Mouse (Mus musculus): ENCODE results near the gene Carm1. TPM values are rescaled to one million over a fixed set of nuclear protein-coding genes. Genes with fewer than 3 reads are reported as not detected.

Carm1 gene
- polyA plus RNA-seq, 1 experiment from 2014 or later: 60.3 TPM

DNA sequence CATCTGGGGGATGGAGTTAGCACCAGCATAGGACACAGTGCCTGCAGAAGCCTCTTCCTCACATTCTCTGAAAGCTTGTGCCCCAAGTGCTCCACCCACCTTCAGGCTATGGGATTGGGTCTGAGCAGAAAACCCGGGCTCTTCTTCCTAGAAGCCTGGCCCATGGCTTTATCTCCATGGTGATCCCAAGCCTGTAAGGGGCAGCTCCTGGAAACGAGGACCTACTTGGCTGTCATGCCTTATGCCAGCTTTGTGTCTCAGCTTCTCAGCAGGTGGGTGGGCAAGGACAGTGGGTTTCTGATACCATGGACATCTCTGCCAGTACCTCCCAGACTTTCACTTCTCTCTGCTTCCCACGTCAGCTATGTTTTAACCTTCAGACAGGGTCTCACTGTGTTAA lies 31.5 kb downstream of the Carm1 start:
- Histone ChIP-seq H3K27me3 (ENCODE audit: control insufficient read depth, insufficient read depth, low read length) (no peaks in the 10 kb centered on the region), H3K9ac (ENCODE audit: low read depth, low read length) (no peak overlapping the region), H3K27ac (ENCODE audit: low read depth, low read length) (no peak overlapping the region), H3K4me3 (ENCODE audit: low read length) (no peak overlapping the region), H3K4me1 (ENCODE audit: control insufficient read depth, insufficient read depth, low read length) (no peaks in the 10 kb centered on the region), H3K9me3 (ENCODE audit: control insufficient read depth, low read length) (no peaks in the 10 kb centered on the region), H3K36me3 (ENCODE audit: control insufficient read depth, insufficient read depth, low read length) (peaks cover 96% of the 10 kb centered on the region), H3K4me2 (replicated peaks; ENCODE audit: low read depth, low read length) (no peak overlapping the region)
- no peak for ATAC-seq (ENCODE audit: low FRiP score, low TSS enrichment)
- 86% methylated on average over 3 of the region's 3 CpGs for WGBS

DNA sequence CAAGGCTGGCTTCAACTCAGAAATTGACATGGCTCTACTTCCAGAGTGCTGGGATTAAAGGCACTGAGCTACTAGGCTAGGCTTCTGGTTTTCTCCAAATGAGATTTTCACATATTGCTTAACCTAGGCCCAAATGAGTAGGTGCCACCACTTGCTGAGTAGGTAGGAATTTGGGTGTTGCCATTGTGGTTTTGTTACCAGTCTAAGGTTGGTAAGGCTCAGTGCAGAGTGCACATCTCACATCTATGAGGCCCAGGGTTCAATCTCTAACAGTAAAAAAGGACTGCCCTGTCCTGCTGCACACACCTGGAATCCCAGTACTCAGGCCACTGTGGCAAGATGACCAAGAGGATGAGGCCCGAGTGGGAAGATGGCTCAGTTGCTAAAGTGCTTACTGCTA lies 38.7 kb downstream of the Carm1 start:
- no peak overlapping the region for H3K9ac ChIP-seq (ENCODE audit: low read depth, low read length)
- no peaks in the 10 kb centered on the region for H3K9me3 ChIP-seq (ENCODE audit: control insufficient read depth, low read length)
- no peaks in the 10 kb centered on the region for H3K27me3 ChIP-seq (ENCODE audit: control insufficient read depth, insufficient read depth, low read length)
- no peaks in the 10 kb centered on the region for H3K4me1 ChIP-seq (ENCODE audit: control insufficient read depth, insufficient read depth, low read length)
- H3K36me3 ChIP-seq (ENCODE audit: control insufficient read depth, insufficient read depth, low read length): peaks cover 95% of the 10 kb centered on the region
- no peak overlapping the region for H3K27ac ChIP-seq (ENCODE audit: low read depth, low read length)
- H3K4me3 ChIP-seq (ENCODE audit: low read length): no peak overlapping the region
- no peak overlapping the region for H3K4me2 ChIP-seq (replicated peaks; ENCODE audit: low read depth, low read length)
- 86% methylated on average over 1 of the region's 1 CpGs for WGBS
- ATAC-seq (ENCODE audit: low FRiP score, low TSS enrichment): no peak

DNA sequence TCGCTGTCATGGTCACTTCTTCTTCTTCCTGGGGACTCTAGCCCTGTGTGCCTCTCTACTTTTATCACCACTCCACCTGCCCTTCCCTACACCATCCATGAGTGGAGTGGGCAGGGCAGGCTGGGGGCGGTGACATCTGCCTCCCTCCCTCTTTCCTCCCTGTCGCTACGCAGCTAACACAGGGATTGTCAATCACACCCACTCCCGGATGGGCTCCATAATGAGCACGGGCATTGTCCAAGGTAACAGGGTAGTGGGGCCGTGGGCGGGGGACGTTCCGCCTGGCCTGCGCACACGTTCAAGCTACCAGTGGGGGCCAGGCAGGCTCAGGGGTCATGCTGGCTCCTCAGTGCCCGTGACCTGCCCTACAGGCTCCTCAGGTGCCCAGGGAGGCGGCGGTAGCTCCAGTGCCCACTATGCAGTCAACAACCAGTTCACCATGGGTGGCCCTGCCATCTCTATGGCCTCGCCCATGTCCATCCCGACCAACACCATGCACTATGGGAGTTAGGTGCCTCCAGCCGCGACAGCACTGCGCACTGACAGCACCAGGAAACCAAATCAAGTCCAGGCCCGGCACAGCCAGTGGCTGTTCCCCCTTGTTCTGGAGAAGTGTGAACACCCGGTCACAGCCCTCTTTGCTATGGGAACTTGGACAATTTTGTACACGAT lies 41.1 kb downstream of the Carm1 start:
- no peak overlapping the region for H3K4me2 ChIP-seq (replicated peaks; ENCODE audit: low read depth, low read length)
- H3K4me1 ChIP-seq (ENCODE audit: control insufficient read depth, insufficient read depth, low read length): peaks cover 7% of the 10 kb centered on the region
- H3K9ac ChIP-seq (ENCODE audit: low read depth, low read length): no peak overlapping the region
- H3K27ac ChIP-seq (ENCODE audit: low read depth, low read length): no peak overlapping the region
- 86% methylated on average over 23 of the region's 23 CpGs for WGBS
- H3K36me3 ChIP-seq (ENCODE audit: control insufficient read depth, insufficient read depth, low read length): peaks cover 77% of the 10 kb centered on the region
- no peaks in the 10 kb centered on the region for H3K9me3 ChIP-seq (ENCODE audit: control insufficient read depth, low read length)
- no peaks in the 10 kb centered on the region for H3K27me3 ChIP-seq (ENCODE audit: control insufficient read depth, insufficient read depth, low read length)
- no peak for ATAC-seq (ENCODE audit: low FRiP score, low TSS enrichment)
- no peak overlapping the region for H3K4me3 ChIP-seq (ENCODE audit: low read length)

DNA sequence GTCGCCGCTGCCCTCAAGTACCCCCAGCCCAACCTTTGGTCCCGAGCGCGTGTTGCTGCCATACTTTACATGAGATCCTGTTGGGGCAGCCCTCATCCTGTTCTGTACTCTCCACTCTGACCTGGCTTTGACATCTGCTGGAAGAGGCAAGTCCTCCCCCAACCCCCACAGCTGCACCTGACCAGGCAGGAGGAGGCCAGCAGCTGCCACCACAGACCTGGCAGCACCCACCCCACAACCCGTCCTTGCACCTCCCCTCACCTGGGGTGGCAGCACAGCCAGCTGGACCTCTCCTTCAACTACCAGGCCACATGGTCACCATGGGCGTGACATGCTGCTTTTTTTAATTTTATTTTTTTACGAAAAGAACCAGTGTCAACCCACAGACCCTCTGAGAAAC lies 41.7 kb downstream of the Carm1 start:
- Histone ChIP-seq H3K27ac (ENCODE audit: low read depth, low read length) (no peak overlapping the region), H3K9ac (ENCODE audit: low read depth, low read length) (no peak overlapping the region), H3K9me3 (ENCODE audit: control insufficient read depth, low read length) (no peaks in the 10 kb centered on the region), H3K36me3 (ENCODE audit: control insufficient read depth, insufficient read depth, low read length) (peaks cover 71% of the 10 kb centered on the region), H3K4me3 (ENCODE audit: low read length) (no peak overlapping the region), H3K4me1 (ENCODE audit: control insufficient read depth, insufficient read depth, low read length) (peaks cover 7% of the 10 kb centered on the region), H3K27me3 (ENCODE audit: control insufficient read depth, insufficient read depth, low read length) (no peaks in the 10 kb centered on the region), H3K4me2 (replicated peaks; ENCODE audit: low read depth, low read length) (no peak overlapping the region)
- ATAC-seq (ENCODE audit: low FRiP score, low TSS enrichment): no peak
- WGBS: 83% methylated on average over 8 of the region's 8 CpGs

DNA sequence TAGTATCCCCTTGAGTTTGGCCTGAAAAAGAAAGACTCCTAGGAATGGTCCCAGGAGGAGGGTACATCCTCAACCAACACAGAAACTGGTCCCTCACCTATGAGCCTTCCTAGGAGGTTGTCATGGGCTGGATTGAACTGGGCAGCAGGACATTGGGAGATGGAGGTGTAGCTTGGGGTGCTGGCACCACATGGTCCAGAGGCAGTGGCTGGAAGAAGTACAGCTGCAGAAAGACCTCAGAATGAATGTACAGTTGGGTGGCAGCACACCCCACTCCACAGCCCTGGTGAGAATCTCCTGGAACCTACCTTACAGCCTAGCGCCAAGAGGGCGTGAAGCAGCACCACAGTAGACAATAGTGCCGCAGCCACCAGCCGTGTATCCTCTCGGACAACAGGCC lies 42.8 kb downstream of the Carm1 start:
- Histone ChIP-seq H3K27ac (ENCODE audit: low read depth, low read length) (no peak overlapping the region), H3K4me1 (ENCODE audit: control insufficient read depth, insufficient read depth, low read length) (peaks cover 18% of the 10 kb centered on the region), H3K36me3 (ENCODE audit: control insufficient read depth, insufficient read depth, low read length) (peaks cover 65% of the 10 kb centered on the region), H3K27me3 (ENCODE audit: control insufficient read depth, insufficient read depth, low read length) (no peaks in the 10 kb centered on the region), H3K4me3 (ENCODE audit: low read length) (no peak overlapping the region), H3K9me3 (ENCODE audit: control insufficient read depth, low read length) (no peaks in the 10 kb centered on the region), H3K4me2 (replicated peaks; ENCODE audit: low read depth, low read length) (no peak overlapping the region), H3K9ac (ENCODE audit: low read depth, low read length) (no peak overlapping the region)
- 93% methylated on average over 5 of the region's 5 CpGs for WGBS
- no peak for ATAC-seq (ENCODE audit: low FRiP score, low TSS enrichment)

DNA sequence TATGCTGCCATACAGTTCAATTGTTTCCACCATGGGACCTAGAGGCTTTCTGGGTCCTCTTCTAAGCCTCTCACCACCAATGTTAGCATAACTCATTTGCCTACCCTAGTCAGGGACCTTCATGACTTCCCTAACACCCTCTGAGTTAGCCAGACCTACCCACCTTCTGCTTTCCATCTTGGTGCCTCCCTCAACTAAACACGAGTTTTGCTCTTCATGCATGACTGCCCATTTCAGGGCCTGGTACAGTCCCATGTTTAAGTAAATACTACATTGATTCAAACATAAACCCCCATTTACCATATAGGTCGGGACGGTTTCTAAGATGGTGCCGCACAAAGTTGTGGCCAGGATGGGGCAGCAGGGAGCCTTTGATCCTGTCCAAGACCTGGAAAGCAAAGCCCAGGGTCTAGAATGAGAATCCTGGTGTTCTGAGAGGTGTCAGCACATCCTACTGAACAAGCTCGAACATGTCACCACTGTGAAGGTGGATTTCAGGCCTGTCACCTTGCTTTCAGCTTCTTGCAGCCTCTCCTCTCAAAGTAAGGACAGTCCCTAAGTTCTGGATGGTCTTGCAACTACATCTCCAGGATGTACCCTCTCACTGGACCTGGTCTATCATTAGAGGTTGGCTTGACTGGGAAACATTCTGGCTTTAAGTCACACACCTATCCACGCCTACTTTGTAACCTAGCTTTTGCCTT lies 44.6 kb downstream of the Carm1 start:
- no peaks in the 10 kb centered on the region for H3K9me3 ChIP-seq (ENCODE audit: control insufficient read depth, low read length)
- peaks cover 18% of the 10 kb centered on the region for H3K4me1 ChIP-seq (ENCODE audit: control insufficient read depth, insufficient read depth, low read length)
- H3K9ac ChIP-seq (ENCODE audit: low read depth, low read length): 0 out of 2 replicates have a peak overlapping the region, but pooled peaks have one; percentile 88
- H3K27ac ChIP-seq (ENCODE audit: low read depth, low read length): no peak overlapping the region
- H3K27me3 ChIP-seq (ENCODE audit: control insufficient read depth, insufficient read depth, low read length): no peaks in the 10 kb centered on the region
- H3K36me3 ChIP-seq (ENCODE audit: control insufficient read depth, insufficient read depth, low read length): peaks cover 51% of the 10 kb centered on the region
- ATAC-seq (ENCODE audit: low FRiP score, low TSS enrichment): no peak
- WGBS: 81% methylated on average over 6 of the region's 6 CpGs
- H3K4me2 ChIP-seq (replicated peaks; ENCODE audit: low read depth, low read length): peak overlapping the region; percentile 95; the same call in 1 of the 2 replicates
- H3K4me3 ChIP-seq (ENCODE audit: low read length): peak overlapping the region; percentile 96

DNA sequence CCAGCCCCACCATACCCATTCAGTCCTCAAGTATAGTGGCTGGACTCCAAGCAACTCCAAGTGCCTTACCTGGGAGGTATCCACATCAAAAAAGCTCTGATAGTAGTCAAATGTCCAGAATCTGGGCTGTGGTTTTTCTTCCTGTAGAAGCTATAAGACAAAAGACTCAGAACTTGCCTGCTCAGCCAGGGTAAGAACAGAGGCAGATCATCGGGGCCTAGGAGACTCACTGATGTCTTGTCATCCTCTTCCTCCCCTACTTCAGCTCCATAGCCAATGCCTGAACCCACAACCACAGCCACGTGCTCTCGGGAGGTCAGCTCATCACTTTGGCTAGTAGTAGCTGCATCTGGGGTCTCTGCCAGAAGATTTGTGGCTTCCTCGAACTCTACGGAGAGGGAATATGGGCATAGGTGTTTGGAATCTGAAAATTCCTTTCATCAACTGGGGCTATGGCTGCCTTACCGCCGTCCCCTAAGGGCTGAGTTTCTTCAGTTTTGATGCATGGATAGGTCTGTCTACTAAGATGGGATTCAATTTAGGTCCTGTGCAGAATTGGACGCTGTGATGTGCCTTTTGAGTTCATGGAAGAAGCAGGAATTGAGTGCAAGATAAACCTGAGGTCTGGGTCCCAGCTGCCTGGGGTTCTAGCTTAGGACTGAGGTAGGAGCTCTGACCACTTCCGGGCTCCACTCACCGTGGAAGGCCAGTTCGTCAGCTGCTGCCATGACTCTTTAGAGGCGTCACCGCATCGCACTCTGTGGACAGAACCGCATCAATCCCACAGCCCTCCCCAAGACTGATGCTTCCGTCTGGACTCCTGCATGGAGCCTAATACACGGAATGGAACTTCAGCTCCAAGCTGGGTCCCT lies 45.4 kb downstream of the Carm1 start:
- peaks cover 43% of the 10 kb centered on the region for H3K36me3 ChIP-seq (ENCODE audit: control insufficient read depth, insufficient read depth, low read length)
- peak overlapping the region; percentile 95 for H3K4me2 ChIP-seq (replicated peaks; ENCODE audit: low read depth, low read length)
- H3K4me3 ChIP-seq (ENCODE audit: low read length): peak overlapping the region; percentile 96
- WGBS: 19% methylated on average over 17 of the region's 17 CpGs
- H3K27me3 ChIP-seq (ENCODE audit: control insufficient read depth, insufficient read depth, low read length): no peaks in the 10 kb centered on the region
- no peak overlapping the region; the same call in 1 of the 2 replicates for H3K27ac ChIP-seq (ENCODE audit: low read depth, low read length)
- ATAC-seq (ENCODE audit: low FRiP score, low TSS enrichment): peak; percentile 65
- H3K4me1 ChIP-seq (ENCODE audit: control insufficient read depth, insufficient read depth, low read length): peaks cover 18% of the 10 kb centered on the region
- H3K9me3 ChIP-seq (ENCODE audit: control insufficient read depth, low read length): no peaks in the 10 kb centered on the region
- peak overlapping the region; percentile 88 for H3K9ac ChIP-seq (ENCODE audit: low read depth, low read length)

DNA sequence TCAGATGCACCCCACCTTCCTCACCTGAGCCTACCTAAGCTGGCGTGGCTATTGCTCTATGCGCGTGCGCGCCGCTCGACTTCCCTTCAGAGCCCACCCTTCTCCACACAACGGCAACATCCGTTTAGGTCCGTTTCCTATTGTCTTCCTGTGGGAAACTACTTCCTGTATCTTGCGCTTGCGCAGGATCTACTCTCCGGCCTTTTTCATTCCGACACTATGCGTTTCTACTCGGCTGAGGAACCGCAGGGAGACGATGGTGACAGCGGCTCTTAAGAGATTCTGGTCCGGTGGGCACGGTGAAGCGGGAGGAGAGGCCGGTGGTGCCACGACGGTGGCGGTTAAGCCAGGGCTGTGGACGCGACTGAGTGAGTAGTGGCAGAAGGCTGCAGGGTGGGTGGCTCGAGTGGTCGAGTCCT lies 46.0 kb downstream of the Carm1 start, which contains the start of the genes Timm29 and Yipf2:
TSS of gene Timm29 (plus strand) at position 20 of the 419 bp plus-strand sequence.
TSS of gene Yipf2 (minus strand) at position 126 of the 419 bp plus-strand sequence.
- peaks cover 37% of the 10 kb centered on the region for H3K36me3 ChIP-seq (ENCODE audit: control insufficient read depth, insufficient read depth, low read length)
- peak; percentile 94 for ATAC-seq (ENCODE audit: low FRiP score, low TSS enrichment)
- no peaks in the 10 kb centered on the region for H3K9me3 ChIP-seq (ENCODE audit: control insufficient read depth, low read length)
- H3K9ac ChIP-seq (ENCODE audit: low read depth, low read length): peak within 1 kb of the TSS; percentile 88
- peak within 1 kb of the TSS; percentile 96 for H3K4me3 ChIP-seq (ENCODE audit: low read length)
- peaks cover 18% of the 10 kb centered on the region for H3K4me1 ChIP-seq (ENCODE audit: control insufficient read depth, insufficient read depth, low read length)
- peak within 1 kb of the TSS; percentile 95 for H3K4me2 ChIP-seq (replicated peaks; ENCODE audit: low read depth, low read length)
- under 1% methylated on average over 30 of the region's 30 CpGs for WGBS
- H3K27ac ChIP-seq (ENCODE audit: low read depth, low read length): peak within 1 kb of the TSS; percentile 86
- no peaks in the 10 kb centered on the region for H3K27me3 ChIP-seq (ENCODE audit: control insufficient read depth, insufficient read depth, low read length)

Data from kidney, embryonic 14.5 days (tissue).